Mouse (Mus musculus) CH12F3 (cell line): ENCODE measurements around the gene Sema3f.

ENCODE experiments used
- in situ Hi-C: fragments of 300-500 bp; cut with MboI; formaldehyde crosslinking; loops from 2 replicates; pipeline ENCODE4 v1.14.3; 2020; ENCODE audit warnings: low sequenced_read_pairs

Gene Sema3f

GRCm38 (mm10) chr9:107635279-107636028, 74.8 kb downstream of the Sema3f start, which contains the start of gene Gnai2:
Gene Gnai2 (minus strand): TSS chr9:107635367.
- in situ Hi-C loops, result no loop called here

- in situ Hi-C loops, result no loop called here
These were observed 75.6 kb downstream of the Sema3f start for GRCm38 (mm10) chr9:107634406-107635278.

GRCm38 (mm10) chr9:107633661-107634405, 76.4 kb downstream of the Sema3f start:
- in situ Hi-C loops, result no loop called here

DNA sequence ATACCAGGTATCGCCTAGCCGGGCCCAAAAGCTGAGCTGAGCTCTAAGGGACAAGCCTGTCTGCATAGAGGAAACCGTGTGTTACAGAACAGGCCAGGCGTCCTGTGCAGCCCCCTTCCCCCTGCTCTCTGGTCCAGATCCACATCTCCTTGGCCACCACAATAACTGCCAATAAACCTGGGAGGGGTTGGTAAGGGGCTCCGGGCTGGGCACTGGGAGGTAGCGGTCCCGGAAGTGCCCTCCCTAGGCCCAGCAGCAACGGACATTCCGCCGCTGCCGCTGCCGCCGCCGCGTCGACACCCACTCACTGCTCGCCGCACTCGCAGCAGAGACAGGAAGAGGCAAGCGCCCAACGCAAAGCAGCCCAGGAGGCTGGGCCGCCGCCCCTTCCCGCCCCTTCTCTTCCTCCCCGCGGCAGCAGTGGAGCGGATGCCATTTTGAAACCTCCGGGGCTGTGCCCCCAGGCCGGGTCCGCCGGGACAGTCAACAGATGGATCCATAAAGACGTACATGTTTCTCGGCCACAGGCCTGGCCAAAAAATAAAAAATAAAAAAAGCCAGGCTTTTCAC, 77.1 kb downstream of the Sema3f start:
- in situ Hi-C loops, result no loop called here

DNA sequence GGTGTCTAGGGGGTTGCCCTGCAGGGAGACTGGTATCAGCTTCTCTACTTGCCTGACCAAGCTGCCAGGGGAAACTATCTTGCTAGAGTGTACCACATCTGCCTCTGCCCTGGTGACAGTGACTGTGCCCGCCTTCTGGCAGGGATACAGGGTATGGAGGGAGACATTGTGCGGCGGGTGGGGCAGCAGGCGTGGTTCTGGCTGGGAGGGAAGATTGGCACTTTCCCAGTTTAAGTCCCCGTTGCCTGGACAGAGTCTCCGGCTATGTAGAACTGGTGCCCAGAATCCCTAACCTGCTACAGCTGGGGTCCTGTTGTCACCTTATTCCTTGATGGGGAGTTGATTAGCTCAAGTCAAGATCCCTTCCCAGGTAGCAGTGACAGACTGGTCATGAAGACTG, 77.8 kb downstream of the Sema3f start:
- in situ Hi-C loops, result no loop called here

DNA sequence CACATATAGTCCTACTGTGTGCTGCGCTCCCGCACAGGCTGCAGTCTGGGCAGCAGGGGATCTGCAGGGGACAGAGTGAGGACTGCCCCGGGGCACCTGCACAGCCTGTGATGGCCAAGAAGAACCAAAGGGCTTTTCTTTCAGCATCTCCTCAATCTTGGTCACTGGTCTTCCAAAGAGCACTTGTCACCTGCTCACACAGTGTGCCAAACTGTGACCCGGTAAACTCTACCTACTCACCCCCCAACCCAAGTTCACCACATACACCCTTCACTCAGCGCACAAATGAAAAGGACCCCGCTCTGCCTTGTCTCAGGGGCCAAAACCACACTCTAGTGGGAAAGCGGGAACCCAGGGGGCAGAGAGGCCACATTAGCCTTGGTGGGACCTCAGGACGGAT, 78.4 kb downstream of the Sema3f start:
- in situ Hi-C loops, result no loop called here
